In genomic region chr5:114565305-114565704, GRCm38 (mm10) we compare ENCODE assay signal across 8 mouse cellular contexts. TPM values are rescaled to one million over a fixed set of nuclear protein-coding genes. Genes with fewer than 3 reads are reported as not detected.
DNase-seq lines count a peak whose midpoint lies in the region; ATAC-seq and TF ChIP-seq lines count a peak whose summit lies in the region.

No protein-coding gene starts in this region.

- H3K27ac ChIP-seq in embryonic facial prominence, embryonic 10.5 days (replicated peaks) = peak overlapping the region; percentile 40; the same call in 1 of the 2 replicates
- no peak overlapping the region for H3K27ac ChIP-seq in lung, postnatal 0 days (ENCODE audit: low read length)

- H3K9me3 ChIP-seq in embryonic facial prominence, embryonic 10.5 days = peaks cover 14% of the 10 kb centered on the region
- 0 out of 2 replicates have a peak, but pooled peaks cover 2% of the 10 kb centered on the region for H3K9me3 ChIP-seq in lung, postnatal 0 days (ENCODE audit: low read length)

- no peak for TF ChIP-seq EP300 in lung, postnatal 0 days (IDR thresholded peaks at IDR 0.05)

- H3K27me3 ChIP-seq in embryonic facial prominence, embryonic 10.5 days (replicated peaks; ENCODE audit: low read depth, poor library complexity, severe bottlenecking) = peaks cover 49% of the 10 kb centered on the region
- peaks cover 5% of the 10 kb centered on the region; the same call in 1 of the 2 replicates for H3K27me3 ChIP-seq in lung, postnatal 0 days (replicated peaks; ENCODE audit: insufficient read depth, low read length)

- WGBS in embryonic facial prominence, embryonic 10.5 days = 8% methylated on average over 12 of the region's 12 CpGs
- WGBS in lung, postnatal 0 days = 9% methylated on average over 12 of the region's 12 CpGs

- H3K36me3 ChIP-seq in embryonic facial prominence, embryonic 10.5 days (replicated peaks) = no peaks in the 10 kb centered on the region
- H3K36me3 ChIP-seq in lung, postnatal 0 days (ENCODE audit: insufficient read depth, low read length) = no peaks in the 10 kb centered on the region

- no peak; the same call in 1 of the 2 replicates for ATAC-seq in lung, postnatal 0 days

- H3K9ac ChIP-seq in lung, postnatal 0 days (replicated peaks; ENCODE audit: low read depth) = no peak overlapping the region

- peak overlapping the region; percentile 36; the same call in 1 of the 2 replicates for H3K4me3 ChIP-seq in embryonic facial prominence, embryonic 10.5 days
- H3K4me3 ChIP-seq in lung, postnatal 0 days (ENCODE audit: low read depth, low read length) = no peak overlapping the region

- peak; percentile 29 for DNase-seq in gastrocnemius, postnatal 25 days
- no peak for DNase-seq in gastrocnemius, postnatal 4 days (ENCODE audit: low spot score in 2 of 2)
- peak; percentile 56 for DNase-seq in embryonic facial prominence, embryonic 10.5 days (ENCODE audit: low spot score)
- DNase-seq in kidney, adult 18-20 months = peak; percentile 90
- peak; percentile 75 for DNase-seq in lung, postnatal 0 days (ENCODE audit: low spot score)
- DNase-seq in B cell, adult 2 months = no peak
- DNase-seq in left cerebral cortex, adult 8-10 months (ENCODE audit: low spot score in 2 of 2) = no peak
- no peak for DNase-seq in right cerebral cortex, adult 2 months (ENCODE audit: low spot score in 2 of 2)

- H3K4me1 ChIP-seq in embryonic facial prominence, embryonic 10.5 days = peaks cover 65% of the 10 kb centered on the region
- no peaks in the 10 kb centered on the region; the same call in 1 of the 2 replicates for H3K4me1 ChIP-seq in lung, postnatal 0 days (ENCODE audit: insufficient read depth, low read depth, low read length)

- no peak for TF ChIP-seq CTCF in lung, postnatal 0 days (IDR thresholded peaks at IDR 0.05)

- peak overlapping the region; percentile 22; the same call in 1 of the 2 replicates for H3K4me2 ChIP-seq in lung, postnatal 0 days (replicated peaks; ENCODE audit: low read depth, low read length)

RNA-seq across cellular contexts. Expression of gene Fam222a, which starts 2.5 kb away (rescaled TPM):
- under 1 TPM; 0.29 to 0.54 TPM for total RNA-seq in gastrocnemius, postnatal 25 days (2021)
- 1 to 10 TPM; 2.2 to 2.5 TPM for total RNA-seq in gastrocnemius, postnatal 4 days (2021)
- 2.3 and 3.8 TPM in 2 replicates for polyA plus RNA-seq in embryonic facial prominence, embryonic 10.5 days (2016; fragmentation: Nextera tagmentation; extraction: Ambion mirVana)
- 1.9 and 2.3 TPM in 2 replicates for polyA plus RNA-seq in lung, postnatal 0 days (2015; fragmentation: Nextera tagmentation; extraction: Ambion mirVana)
- 10 to 100 TPM in 3 of 4 experiments, 1 to 10 TPM in 1; 8.6 to 12.8 (median 11.6) TPM for total RNA-seq in left cerebral cortex, adult 8-10 months (2022)

Comparison
In these comparisons a context has a peak if more than half of its experiments do, and no peak if none do; other contexts are left out.
1. DNase-seq: peak in gastrocnemius, postnatal 25 days (single experiment), embryonic facial prominence, embryonic 10.5 days (single experiment), kidney, adult 18-20 months (single experiment) and lung, postnatal 0 days (single experiment); none in gastrocnemius, postnatal 4 days (0 of 2), B cell, adult 2 months (0 of 2), left cerebral cortex, adult 8-10 months (0 of 2) and right cerebral cortex, adult 2 months (0 of 2).